Mouse (Mus musculus) T-helper 1 cell (primary cell): Measurements from ENCODE around the gene Trim65.
"Not testable (repeated sequence)": the region's sequence is repeated elsewhere in the genome, so short reads cannot be mapped to it uniquely, and the experiment has no call there.

ENCODE experiments used
- in situ Hi-C: fragments of 300-600 bp; cut with MboI, MseI; formaldehyde crosslinking; loops from one replicate; pipeline ENCODE4 v1.15.1; 2025; ENCODE audit warnings: high pct_unique_total_duplicates

Gene Trim65

DNA sequence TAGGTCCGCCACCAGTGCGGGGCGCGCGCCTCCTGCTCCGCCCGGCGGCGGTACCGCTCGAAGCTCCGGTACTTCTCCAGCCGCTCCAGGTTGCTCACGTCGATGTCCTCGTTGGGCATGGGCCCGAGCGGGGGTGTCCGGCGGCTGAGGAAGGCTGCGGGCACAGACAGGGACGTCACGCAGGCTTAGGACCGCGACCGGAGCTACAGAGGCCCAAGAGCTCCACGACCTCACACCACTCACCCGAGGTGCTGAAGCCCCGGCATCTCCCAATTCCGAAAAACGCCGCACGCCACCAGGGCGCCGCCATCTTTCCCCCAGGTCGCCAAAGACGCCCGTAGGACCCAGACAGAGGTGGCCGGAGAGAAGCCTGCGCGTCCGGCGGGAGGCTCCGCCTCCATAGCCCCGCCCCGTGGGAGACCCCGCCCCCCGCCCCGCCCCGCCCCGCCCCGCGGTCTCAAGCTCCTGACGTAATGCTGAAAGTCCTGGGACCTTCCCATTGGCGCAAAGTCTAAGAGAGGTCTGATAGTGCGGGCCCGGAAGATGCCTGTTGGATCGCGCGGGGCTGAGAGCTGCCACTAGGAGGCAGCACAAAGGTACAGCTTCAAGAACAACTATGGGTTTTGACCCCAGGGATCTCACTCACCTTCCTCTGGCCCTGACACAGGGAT, 7.7 kb upstream of the Trim65 start, which contains the start of gene Mrpl38:
Mrpl38 (minus strand) TSS at position 401 of the 671 bp plus-strand sequence.
- in situ Hi-C loops, result loop anchor here (10.0 kb wide), 1 partner anchor 54 kb away; the partner anchor contains the start of gene Wbp2

DNA sequence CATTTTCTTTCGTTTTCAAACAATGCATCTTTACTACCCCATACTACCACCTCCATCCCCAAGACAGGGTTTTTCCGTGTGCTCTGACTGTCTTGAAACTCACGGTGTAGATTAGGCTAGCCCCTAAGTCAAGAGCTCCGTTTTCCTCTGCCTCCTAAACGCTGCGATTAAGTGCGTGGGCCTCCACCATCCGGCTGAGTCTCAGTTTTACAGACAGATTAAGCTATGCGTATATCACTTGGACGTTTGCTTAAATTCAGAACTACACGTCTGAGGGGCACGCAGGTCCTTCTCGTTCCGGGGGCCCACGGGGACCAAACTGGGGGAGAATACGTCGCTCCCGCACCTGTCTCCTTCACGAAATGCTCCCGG, 7.2 kb upstream of the Trim65 start:
- in situ Hi-C loops, result loop anchor here (10.0 kb wide), 1 partner anchor 53 kb away; the partner anchor contains the start of gene Wbp2

DNA sequence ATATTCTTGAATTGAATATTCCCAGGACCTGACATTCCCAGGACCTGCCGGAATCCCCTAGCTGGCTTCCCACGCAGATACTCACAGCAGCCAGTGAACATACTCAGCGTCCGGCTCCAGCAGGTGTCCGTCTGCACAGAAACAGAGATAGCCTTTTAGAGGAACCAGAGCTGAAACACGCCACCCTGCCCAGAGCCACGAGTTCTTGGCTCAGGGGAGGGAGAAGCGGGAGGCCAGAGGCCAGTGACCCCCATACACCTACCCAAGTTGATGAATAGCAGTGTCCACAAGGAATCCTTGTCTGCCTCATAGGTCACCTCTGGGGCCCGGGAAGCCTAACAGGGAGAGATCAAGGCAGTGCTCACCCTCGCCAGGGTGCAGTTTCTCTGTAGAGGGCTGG, 3.2 kb upstream of the Trim65 start:
- in situ Hi-C loops, result loop anchor here (5.0 to 10.0 kb wide), 2 partner anchors 49 to 102 kb away; partner anchors contain the start of genes Unk and Wbp2

DNA sequence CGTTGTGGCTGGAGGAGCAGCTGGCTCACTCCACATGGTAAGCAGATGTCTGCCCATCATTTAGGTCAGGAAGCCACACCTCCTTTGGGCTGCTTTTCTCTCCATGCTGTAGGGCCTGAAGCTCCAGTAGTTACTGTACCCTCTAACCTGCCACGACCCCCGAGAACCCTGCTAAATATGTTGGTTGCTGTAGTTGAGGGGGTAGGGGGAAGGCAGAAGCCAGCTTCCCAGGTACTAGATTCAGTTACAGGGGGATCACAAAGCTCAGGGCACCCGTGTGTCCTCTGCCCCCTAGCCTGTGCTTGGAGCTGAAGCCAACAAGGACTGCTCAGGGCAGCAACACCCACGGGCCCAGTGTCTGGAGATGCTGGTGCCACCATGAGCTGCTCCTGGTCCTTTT, 2.6 kb upstream of the Trim65 start:
- in situ Hi-C loops, result loop anchor here (5.0 to 10.0 kb wide), 2 partner anchors 49 to 101 kb away; partner anchors contain the start of genes Unk and Wbp2

DNA sequence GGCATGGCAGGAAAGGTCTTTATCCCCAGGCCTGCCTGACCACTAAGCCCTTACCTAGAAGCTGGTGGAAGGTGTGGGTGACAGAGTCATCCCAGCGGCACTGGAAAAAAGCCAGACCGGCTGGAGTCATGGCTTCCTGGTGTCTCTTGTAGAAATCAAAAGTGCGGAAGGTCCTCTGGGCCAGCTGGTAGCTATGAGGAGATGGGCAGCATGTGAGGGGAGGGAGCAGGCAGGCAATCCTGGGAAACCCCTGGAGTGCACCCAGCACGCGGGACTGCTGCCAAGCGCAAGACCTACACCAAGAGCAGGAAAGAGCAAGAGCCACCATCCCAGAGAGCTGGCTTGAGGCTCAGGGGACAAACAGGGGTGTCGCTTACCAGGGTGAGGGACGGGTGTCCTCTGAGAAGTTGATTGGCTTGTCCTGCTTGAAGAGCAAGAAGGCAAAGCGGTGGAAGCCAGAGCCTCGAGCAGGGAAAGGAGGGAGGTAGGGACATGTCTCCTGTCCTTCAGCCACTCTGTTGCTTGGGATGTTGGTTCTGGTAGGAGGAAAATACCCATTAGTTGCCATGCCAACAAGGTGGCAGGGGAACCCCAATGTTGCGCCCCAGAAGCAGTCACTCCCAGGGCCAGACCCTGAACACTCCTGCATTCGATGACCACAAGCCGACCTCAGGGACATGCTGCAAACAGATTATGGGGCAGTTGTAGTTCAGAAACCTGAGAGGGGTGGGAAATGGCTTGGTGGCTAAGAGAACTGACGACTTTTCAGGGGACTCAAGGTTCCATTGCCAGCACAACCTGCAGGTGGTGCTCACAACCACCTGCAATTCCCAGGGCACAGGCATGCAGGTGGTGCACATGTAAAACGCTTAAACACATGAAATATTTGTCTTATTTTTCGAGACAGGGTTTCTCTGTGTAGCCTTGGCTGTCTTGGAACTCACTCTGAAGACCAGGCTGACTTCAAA, 1.7 kb upstream of the Trim65 start:
- in situ Hi-C loops, result loop anchor here (5.0 to 10.0 kb wide), 2 partner anchors 48 to 100 kb away; partner anchors contain the start of genes Unk and Wbp2

DNA sequence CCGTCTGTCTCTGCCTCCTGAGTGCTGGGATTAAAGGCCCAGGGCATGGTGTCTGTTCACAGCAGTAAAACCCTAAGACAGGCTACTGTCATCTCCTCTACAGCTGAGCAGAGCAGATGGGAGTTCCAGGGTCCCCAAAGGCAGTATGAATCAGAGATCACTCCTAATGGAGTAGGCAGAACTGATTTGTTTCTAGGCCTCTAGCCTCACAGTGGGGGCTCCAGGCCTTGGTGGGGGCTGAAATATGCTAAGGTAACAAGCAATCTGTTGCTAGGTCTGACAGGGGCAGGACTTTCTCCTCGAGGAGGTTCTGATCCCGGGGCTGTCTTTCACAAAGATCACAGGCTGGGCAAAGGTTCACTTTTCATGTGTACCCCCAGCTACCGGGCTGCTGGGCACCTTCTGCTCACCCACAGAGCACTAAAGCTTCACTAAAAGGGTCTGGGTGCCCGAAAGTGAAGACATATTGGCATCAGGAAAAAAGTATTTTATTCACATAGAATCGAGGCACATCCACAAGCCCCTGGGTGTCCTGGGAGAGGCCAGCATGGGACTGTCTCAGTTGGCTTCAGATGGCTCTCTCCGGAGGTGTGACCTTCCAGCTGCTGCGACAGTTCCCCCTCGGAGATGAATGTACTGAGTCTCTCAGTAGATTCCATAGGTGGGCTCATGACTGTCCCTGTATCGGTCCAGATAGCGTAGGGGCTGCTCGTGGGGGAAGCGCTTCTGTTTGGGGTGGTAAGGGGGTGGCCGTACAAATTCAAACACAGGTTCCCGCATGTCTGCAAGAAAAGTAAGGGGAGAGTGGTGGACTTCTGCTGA, 632 bp upstream of the Trim65 start:
- in situ Hi-C loops, result loop anchor here (5.0 to 10.0 kb wide), 2 partner anchors 47 to 99 kb away; partner anchors contain the start of genes Unk and Wbp2

DNA sequence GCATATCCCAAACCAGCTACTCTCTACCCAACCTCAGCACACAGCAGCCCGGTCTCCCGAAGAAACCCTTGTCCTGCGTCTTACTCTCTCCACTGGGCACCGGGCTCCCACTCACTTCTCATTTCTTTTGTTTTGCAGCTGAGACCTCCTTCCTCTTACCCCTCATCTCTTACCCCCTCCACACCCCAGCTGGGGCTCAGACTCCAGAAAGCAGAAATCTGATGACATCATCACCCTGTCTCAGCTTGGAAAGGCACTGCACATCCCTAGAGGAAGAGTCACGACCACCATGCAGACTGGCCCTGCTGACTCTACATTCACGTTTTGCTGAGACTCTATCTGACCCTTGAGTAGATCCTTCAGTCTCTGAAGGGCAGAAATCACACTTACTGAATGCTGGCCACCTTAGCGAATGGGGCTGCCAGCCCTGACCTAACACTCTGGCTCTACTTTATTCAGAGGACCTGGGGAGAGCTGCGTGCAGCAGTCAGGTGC, 888 bp downstream of the Trim65 start:
- in situ Hi-C loops, result loop anchor here (5.0 to 10.0 kb wide), 2 partner anchors 45 to 98 kb away; partner anchors contain the start of genes Unk and Wbp2

DNA sequence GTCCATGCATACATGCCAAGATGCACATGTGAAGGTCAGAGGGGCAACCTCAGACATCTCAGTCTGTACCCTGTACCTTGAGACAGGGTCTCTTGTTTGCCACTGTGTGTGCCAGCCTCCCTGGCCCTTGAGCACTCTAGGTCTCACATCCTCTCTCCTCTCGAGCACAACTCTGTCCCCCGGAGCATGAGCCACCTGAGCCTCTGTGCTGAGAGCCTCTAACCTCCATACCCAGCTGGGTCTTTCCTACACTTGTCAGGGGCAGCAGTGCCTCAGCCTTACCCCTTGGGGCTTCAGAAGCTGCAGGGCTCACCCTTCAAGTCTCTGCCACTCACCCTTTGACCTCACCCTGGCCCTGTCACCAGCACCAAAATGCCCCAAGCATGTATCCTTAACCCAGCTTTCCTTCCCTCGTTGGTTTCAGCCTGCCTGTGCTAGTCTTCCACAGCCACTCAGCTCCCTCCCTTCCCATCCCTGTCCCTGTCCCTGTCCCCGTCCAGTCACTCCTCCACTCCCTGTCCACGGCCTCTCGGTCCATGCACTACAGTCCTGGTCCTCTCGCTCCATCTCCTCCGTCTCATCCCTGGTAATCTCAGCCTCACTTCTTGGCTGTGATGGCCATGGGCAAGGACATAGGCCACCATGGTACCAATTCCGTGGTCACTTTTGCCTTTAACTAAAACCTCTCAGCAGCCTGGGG, 1.7 kb downstream of the Trim65 start:
- in situ Hi-C loops, result no loop called here

DNA sequence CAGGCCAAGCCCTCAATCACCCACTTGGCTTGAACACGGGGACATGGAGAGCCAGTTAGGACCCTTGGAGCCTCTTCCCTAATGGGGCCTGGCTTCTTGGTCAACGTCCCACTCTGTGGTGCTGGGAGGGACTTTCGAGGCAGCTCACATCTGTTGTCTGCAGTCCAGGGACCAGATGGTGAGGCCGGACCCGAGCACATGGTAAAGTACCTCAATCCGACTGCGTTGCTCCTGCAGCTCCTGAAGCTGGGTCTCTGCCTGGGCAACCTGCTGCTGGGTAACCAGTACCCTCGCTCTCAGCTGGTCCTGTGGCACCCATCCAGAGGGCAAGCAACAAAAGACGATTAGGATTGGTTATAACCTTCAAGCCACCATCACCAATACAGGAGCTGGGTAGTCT, 2.9 kb downstream of the Trim65 start:
- in situ Hi-C loops, result no loop called here

DNA sequence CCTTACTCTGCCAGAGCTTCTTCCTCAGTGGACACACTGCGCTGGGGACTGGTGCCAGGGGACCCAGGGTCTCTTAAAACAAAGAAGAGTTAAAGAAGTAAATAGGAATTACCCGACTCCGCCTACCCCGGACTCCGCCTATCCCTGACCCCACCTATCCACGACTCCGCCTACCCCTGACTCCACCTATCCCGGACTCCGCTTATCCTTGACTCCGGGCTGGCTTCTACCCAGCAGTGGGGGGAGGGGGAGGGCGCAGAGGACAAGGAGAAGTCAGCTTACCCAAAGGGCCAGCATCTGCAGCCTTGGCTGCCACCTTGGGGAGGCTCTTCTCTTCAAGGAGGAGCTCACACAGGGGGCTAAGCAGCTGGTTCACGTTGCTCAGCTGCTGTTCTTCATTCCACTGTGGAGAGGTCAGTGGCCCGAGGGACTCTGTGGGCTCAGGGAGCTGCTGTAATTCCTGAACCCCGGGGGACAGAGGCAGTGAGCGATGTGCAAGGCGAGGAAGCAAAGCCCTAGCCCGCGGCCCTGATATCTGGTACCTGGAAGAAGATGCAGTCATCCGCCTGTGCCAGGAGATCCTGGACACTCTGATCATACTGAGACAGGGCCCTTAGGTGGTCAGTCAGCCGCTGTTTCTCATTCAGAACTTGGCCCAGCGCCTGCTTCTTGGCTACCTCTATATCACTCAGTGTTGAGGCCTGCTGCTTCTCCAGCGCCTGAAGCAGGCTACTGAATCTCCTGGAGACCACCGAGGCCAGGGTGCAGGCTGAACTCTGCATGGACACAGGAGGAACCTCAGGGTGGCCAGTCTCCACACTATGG, 3.6 kb downstream of the Trim65 start, which contains the start of gene Trim47:
Trim47 (minus strand) TSS at position 55 of the 825 bp plus-strand sequence.
- in situ Hi-C loops, result no loop called here

DNA sequence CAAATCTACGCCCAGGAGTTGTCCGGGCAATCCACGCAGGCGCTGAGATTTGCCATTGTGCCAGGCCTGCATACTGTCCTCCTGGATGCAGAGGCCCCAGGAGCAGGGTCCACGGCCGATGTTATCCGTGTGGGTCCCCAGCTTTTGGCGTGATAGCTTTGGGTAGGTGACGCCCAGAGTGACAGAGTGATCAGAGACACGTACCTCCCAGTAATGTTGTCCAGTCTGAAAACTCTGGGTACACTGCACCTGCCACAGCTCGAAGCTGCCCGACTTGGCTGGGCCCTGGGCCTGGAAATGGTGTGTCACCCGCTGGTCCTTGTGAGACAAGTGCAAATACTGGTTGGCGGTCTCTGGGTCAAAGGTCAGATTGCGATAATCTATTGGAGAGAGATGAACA, 4.7 kb downstream of the Trim65 start:
- in situ Hi-C loops, result no loop called here

DNA sequence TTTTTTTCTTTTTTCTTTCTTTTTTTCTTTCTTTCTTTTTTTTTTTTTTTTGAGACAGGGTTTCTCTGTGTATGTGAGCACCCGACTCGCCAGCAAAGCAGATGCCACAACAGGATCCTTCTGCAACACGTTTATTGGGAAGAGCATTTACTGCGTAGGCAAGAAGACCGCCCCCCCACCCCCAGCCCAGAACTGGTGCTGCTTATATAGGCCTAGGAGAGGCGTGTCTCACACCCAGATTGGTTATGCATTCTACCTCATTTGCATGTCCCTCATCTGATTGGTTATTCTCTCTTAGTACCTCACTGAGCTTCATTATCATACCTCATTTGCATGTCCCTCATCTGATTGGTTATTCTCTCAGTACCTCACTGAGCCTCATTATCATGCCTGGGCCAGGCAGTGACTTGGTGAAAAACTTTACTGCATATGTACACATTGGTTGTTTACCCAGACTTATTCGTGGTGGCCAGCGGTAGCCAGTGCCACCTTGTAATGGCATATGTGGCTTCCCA, 9.1 kb downstream of the Trim65 start:
- in situ Hi-C loops, result not testable (repeated sequence)

DNA sequence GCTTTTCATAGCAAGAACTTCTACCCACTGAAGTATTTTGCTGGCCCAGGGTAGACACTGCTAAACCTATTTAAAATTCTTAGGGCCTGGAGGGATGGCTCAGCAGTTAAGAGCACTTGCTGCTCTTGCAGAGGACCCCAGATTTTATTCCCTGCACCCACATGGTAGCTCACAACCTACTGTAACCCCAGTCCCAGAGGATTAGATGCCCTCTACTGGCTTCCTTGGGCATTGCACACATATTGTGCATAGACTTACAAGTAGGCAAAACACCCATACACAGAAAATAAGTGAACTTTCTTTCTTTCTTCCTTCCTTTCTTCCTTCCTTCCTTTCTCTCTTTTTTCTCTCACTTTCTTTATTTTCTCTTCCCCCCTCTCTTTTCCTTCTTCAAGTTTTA, 13.1 kb downstream of the Trim65 start:
- in situ Hi-C loops, result no loop called here

DNA sequence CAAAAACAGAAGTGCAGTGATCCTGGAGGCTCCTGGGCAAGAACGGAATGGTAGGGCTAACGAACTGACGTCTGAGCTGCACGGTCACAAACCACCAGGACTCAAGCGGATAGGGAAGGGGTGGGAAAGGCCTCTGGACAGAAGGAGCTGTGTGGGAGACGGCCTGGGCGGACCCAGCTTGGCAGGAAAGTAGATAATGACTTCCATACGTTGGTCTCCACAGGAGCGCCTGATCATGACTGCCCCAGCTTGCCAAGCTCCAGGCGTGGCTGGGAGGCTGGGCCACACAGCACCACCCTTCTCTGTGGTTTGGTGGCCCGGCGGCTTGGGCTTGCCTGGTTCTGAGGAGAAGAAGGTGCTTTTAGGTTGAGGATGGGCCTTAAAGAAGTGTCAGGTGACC, 13.7 kb downstream of the Trim65 start:
- in situ Hi-C loops, result no loop called here

DNA sequence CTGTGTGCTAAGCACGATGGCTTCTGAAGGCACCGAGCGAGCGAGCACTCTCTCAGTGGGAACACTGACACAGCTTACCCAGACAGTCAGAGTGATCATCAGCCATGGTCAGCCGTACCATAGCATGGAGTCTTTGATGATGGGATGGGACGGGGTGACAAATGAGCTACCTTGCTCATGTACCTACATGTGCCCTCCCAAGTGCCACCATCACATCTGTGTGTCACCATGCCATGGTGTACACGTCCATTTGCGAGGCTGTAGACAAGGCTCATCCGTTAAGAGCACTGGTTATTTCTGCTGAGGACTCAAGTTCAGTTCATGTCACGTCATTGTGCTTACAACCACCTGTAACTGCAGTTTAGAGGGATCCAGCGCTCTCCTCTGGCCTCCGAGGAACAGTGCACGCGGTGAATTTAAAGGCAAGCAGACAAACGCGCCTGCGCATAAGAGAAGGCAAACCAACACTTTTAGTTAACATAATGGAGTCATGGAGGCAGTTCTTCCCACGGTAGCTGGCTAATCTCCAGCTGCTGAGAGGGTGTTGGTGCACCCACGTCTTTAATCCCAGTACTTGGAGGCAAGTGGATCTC, 19.2 kb downstream of the Trim65 start:
- in situ Hi-C loops, result no loop called here

DNA sequence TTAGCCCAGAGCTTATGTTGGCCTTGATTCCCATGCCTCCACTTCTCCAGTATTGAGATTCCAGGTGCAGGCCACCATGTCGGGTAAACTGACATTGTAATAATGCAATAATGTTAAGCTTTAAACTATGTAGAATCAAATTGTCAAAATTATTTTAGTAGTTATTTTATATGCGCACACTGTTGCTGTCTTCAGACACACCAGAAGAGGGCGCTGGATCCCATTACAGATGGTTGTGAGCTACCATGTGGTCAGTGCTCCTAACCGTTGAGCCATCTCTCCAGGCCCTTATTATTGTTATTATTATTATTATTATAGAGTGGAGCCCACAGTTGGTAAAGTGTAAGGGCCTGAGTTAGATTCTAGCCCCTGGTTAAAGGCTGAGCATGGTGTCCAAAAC, 19.9 kb downstream of the Trim65 start:
- in situ Hi-C loops, result no loop called here

DNA sequence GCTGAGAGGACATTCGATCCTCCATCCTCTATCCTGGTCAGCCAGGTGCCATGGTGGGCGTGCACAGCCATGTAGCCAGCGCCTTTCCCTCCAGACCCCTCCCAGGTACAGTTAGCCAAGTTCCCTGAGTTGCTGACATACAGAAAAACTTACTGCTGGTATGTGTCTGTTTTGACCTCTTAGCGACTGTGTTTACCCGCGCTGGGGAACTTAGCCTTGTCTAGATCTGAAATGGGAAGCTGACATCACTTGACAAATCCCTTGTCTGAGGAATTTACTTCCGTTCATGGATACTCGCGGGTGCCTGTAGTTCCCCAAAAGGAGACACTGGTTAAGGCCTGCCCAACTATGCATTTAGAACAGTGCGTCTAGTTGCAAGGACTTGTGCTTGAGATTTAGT, 20.4 kb downstream of the Trim65 start:
- in situ Hi-C loops, result no loop called here

DNA sequence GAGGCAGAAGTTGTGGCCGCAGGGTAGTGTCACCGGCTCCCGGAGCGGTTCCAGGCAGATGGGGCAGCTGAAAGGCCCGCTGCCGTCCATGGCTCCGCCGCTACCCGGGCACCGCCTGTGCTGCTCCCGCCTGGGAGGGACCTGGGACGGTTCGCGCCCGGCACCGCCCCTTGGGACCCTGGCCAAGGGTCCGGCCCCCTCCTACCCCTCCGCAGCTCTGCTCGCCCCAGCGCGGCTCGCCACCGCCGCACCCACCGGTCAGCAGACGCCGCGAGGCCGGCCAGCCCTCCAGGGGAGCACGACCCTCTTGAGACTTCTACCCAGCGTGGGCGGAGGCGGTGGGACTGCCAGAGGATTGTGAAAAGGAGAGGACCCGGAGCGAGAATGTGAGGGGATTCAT, 20.8 kb downstream of the Trim65 start:
- in situ Hi-C loops, result no loop called here
